Mouse (Mus musculus) MEL (cell line): ENCODE data around the gene Rab30. TPM values are rescaled to one million over a fixed set of nuclear protein-coding genes. Genes with fewer than 3 reads are reported as not detected.
A peak's percentile ranks its signal among the peaks of the same experiment; 100 is the strongest.

Experiments used
- DNase-seq: peaks from one replicate; pipeline ENCODE4 v3.0.0; 2011; ENCODE audit warnings: low read depth, low spot score
- H3K27ac ChIP-seq: 2 replicates; pipeline ENCODE4 v1.5.1; 2012; ENCODE audit warnings: low read depth, mild to moderate bottlenecking, control low read depth, low read length, moderate library complexity; ENCODE audit not compliant: control insufficient read depth
- H3K27me3 ChIP-seq, 2 experiments: fragments of 150-350 bp in 1 of 2; sonication (generic) in 1 of 2; 2 replicates each; pipeline ENCODE4 v1.6.1; 2012; ENCODE audit warnings: low read length in 2 of 2, mild to moderate bottlenecking in 2 of 2, improper control_type of control experiment in 1 of 2, moderate library complexity in 1 of 2; ENCODE audit not compliant: insufficient read depth in 2 of 2, control insufficient read depth in 1 of 2
- H3K36me3 ChIP-seq, 2 experiments: 2 replicates each; pipeline ENCODE4 v1.6.1; 2012 to 2014; ENCODE audit warnings: low read length in 2 of 2, improper control_type of control experiment in 1 of 2, inconsistent platforms in 1 of 2, mild to moderate bottlenecking in 1 of 2; ENCODE audit not compliant: insufficient read depth in 2 of 2, control insufficient read depth in 1 of 2
- H3K4me1 ChIP-seq, 2 experiments: fragments of 150-350 bp in 1 of 2; sonication (generic) in 1 of 2; 2 replicates each; pipeline ENCODE4 v1.6.1; 2012; ENCODE audit warnings: low read length in 2 of 2, improper control_type of control experiment in 1 of 2, mild to moderate bottlenecking in 1 of 2; ENCODE audit not compliant: insufficient read depth in 2 of 2, control insufficient read depth in 1 of 2
- H3K4me3 ChIP-seq, 2 experiments: fragments of 150-350 bp in 1 of 2; sonication (generic) in 1 of 2; 2 replicates each; pipeline ENCODE4 v1.5.1; 2012; ENCODE audit warnings: low read depth in 2 of 2, low read length in 2 of 2, mild to moderate bottlenecking in 2 of 2, moderate library complexity in 2 of 2, control low read depth in 1 of 2, improper control_type of control experiment in 1 of 2; ENCODE audit not compliant: control insufficient read depth in 1 of 2, insufficient read depth in 1 of 2
- H3K79me2 ChIP-seq: 2 replicates; pipeline ENCODE4 v1.6.1; 2012; ENCODE audit warnings: mild to moderate bottlenecking, low read length, moderate library complexity; ENCODE audit not compliant: control insufficient read depth, poor library complexity, insufficient read depth
- H3K9ac ChIP-seq: 2 replicates; pipeline ENCODE4 v1.6.1; 2012; ENCODE audit warnings: low read depth, mild to moderate bottlenecking, control low read depth, low read length, moderate library complexity; ENCODE audit not compliant: control insufficient read depth, poor library complexity, severe bottlenecking
- H3K9me3 ChIP-seq: fragments of 150-350 bp; sonication (generic); replicated peaks from 2 replicates; pipeline ENCODE4 v1.6.1; 2012; ENCODE audit warnings: mild to moderate bottlenecking, low read length, improper control_type of control experiment, moderate library complexity; ENCODE audit not compliant: insufficient read depth
- CTCF ChIP-seq, 3 experiments: IDR thresholded peaks in 2 of 3; conservative IDR thresholded peaks in 1 of 3; 2 replicates each; pipeline ENCODE4 v1.5.1; 2011 to 2012; ENCODE audit warnings: low read length in 3 of 3, low read depth in 2 of 3, mild to moderate bottlenecking in 2 of 3, improper control_type of control experiment in 1 of 3, inconsistent platforms in 1 of 3, mixed read lengths in 1 of 3, moderate library complexity in 1 of 3; ENCODE audit not compliant: control insufficient read depth in 1 of 3, insufficient read depth in 1 of 3, poor library complexity in 1 of 3, severe bottlenecking in 1 of 3
- E2F4 ChIP-seq: IDR thresholded peaks from 2 replicates; pipeline ENCODE4 v1.6.1; 2011; ENCODE audit warnings: low read depth, low read length, improper control_type of control experiment, borderline replicate concordance
- ELF1 ChIP-seq: IDR thresholded peaks from 2 replicates; pipeline ENCODE4 v1.6.1; 2014; ENCODE audit warnings: low read depth, mild to moderate bottlenecking, inconsistent platforms, low read length, improper control_type of control experiment, moderate library complexity
- EP300 ChIP-seq, 2 experiments: IDR thresholded peaks; 2 replicates each; pipeline ENCODE4 v1.6.1; 2011; ENCODE audit warnings: improper control_type of control experiment in 2 of 2, low read length in 2 of 2, low read depth in 1 of 2, mild to moderate bottlenecking in 1 of 2
- GABPA ChIP-seq: IDR thresholded peaks from 2 replicates; pipeline ENCODE4 v1.6.1; 2012; ENCODE audit warnings: low read depth, mild to moderate bottlenecking, inconsistent platforms, low read length, improper control_type of control experiment, moderate library complexity
- GATA1 ChIP-seq: IDR thresholded peaks from 2 replicates; pipeline ENCODE4 v1.6.1; 2011; ENCODE audit warnings: low read depth, low read length, improper control_type of control experiment
- HCFC1 ChIP-seq: IDR thresholded peaks from 2 replicates; pipeline ENCODE4 v1.6.1; 2012; ENCODE audit warnings: low read depth, mild to moderate bottlenecking, inconsistent platforms, low read length, improper control_type of control experiment, moderate library complexity
- KAT2A ChIP-seq: conservative IDR thresholded peaks from 2 replicates; pipeline ENCODE4 v1.6.1; 2012; ENCODE audit warnings: low read depth, low read length, improper control_type of control experiment, inconsistent platforms
- MAFK ChIP-seq: IDR thresholded peaks from 2 replicates; pipeline ENCODE4 v1.6.1; 2011; ENCODE audit warnings: low read depth, mild to moderate bottlenecking, low read length, improper control_type of control experiment, borderline replicate concordance
- MAX ChIP-seq: IDR thresholded peaks from 2 replicates; pipeline ENCODE4 v1.6.1; 2011; ENCODE audit warnings: low read length, improper control_type of control experiment
- MAZ ChIP-seq: IDR thresholded peaks from 2 replicates; pipeline ENCODE4 v1.6.1; 2012; ENCODE audit warnings: low read depth, mild to moderate bottlenecking, inconsistent platforms, low read length, improper control_type of control experiment
- MEF2A ChIP-seq: IDR thresholded peaks from 2 replicates; pipeline ENCODE4 v1.6.1; 2014; ENCODE audit warnings: low read depth, mild to moderate bottlenecking, inconsistent platforms, low read length, improper control_type of control experiment; ENCODE audit not compliant: poor library complexity, insufficient replicate concordance, severe bottlenecking; ENCODE audit errors: extremely low read depth
- MXI1 ChIP-seq: IDR thresholded peaks from 2 replicates; pipeline ENCODE4 v1.6.1; 2011; ENCODE audit warnings: mild to moderate bottlenecking, low read depth, low read length, improper control_type of control experiment
- MYB ChIP-seq: IDR thresholded peaks from 2 replicates; pipeline ENCODE4 v1.6.1; 2011; ENCODE audit warnings: mild to moderate bottlenecking, low read depth, low read length, improper control_type of control experiment
- MYC ChIP-seq: IDR thresholded peaks from 2 replicates; pipeline ENCODE4 v1.6.1; 2011; ENCODE audit warnings: low read depth, mild to moderate bottlenecking, low read length, improper control_type of control experiment, moderate library complexity
- NELFE ChIP-seq: IDR thresholded peaks from 2 replicates; pipeline ENCODE4 v1.6.1; 2011; ENCODE audit warnings: low read depth, low read length, improper control_type of control experiment
- NRF1 ChIP-seq: IDR thresholded peaks from 2 replicates; pipeline ENCODE4 v1.6.1; 2014; ENCODE audit warnings: low read depth, mild to moderate bottlenecking, inconsistent platforms, low read length, improper control_type of control experiment, moderate library complexity; ENCODE audit not compliant: poor library complexity, insufficient read depth, severe bottlenecking
- POLR2A ChIP-seq, 2 experiments: IDR thresholded peaks; 2 replicates each; pipeline ENCODE4 v1.6.1; 2011 to 2012; ENCODE audit warnings: low read length in 2 of 2, mild to moderate bottlenecking in 2 of 2, control low read depth in 1 of 2, improper control_type of control experiment in 1 of 2, low read depth in 1 of 2, moderate library complexity in 1 of 2; ENCODE audit not compliant: control insufficient read depth in 1 of 2, insufficient read depth in 1 of 2, poor library complexity in 1 of 2
- RAD21 ChIP-seq: IDR thresholded peaks from 2 replicates; pipeline ENCODE4 v1.6.1; 2011; ENCODE audit warnings: mild to moderate bottlenecking, low read depth, low read length, improper control_type of control experiment
- SIN3A ChIP-seq: IDR thresholded peaks from 2 replicates; pipeline ENCODE4 v1.6.1; 2012; ENCODE audit warnings: low read length, improper control_type of control experiment, inconsistent platforms
- SMC3 ChIP-seq: IDR thresholded peaks from 2 replicates; pipeline ENCODE4 v1.6.1; 2011; ENCODE audit warnings: low read depth, low read length, improper control_type of control experiment
- TAL1 ChIP-seq: IDR thresholded peaks from 2 replicates; pipeline ENCODE4 v1.6.1; 2012; ENCODE audit warnings: mild to moderate bottlenecking, inconsistent platforms, low read length, moderate library complexity, mixed read lengths
- TBP ChIP-seq: IDR thresholded peaks from 2 replicates; pipeline ENCODE4 v1.8.0; 2011; ENCODE audit warnings: low read depth, low read length, improper control_type of control experiment
- UBTF ChIP-seq: IDR thresholded peaks from 2 replicates; pipeline ENCODE4 v1.6.1; 2012; ENCODE audit warnings: low read depth, mild to moderate bottlenecking, inconsistent platforms, low read length, improper control_type of control experiment, moderate library complexity, borderline replicate concordance; ENCODE audit not compliant: insufficient read depth
- USF1 ChIP-seq: IDR thresholded peaks from 2 replicates; pipeline ENCODE4 v1.6.1; 2014; ENCODE audit warnings: low read depth, mild to moderate bottlenecking, inconsistent platforms, low read length, improper control_type of control experiment, moderate library complexity
- USF2 ChIP-seq, 2 experiments: IDR thresholded peaks; 2 replicates each; pipeline ENCODE4 v1.6.1; 2011 to 2012; ENCODE audit warnings: improper control_type of control experiment in 2 of 2, low read length in 2 of 2, borderline replicate concordance in 1 of 2, inconsistent platforms in 1 of 2, low read depth in 1 of 2, mild to moderate bottlenecking in 1 of 2; ENCODE audit not compliant: insufficient read depth in 1 of 2
- ZC3H11A ChIP-seq: IDR thresholded peaks from 2 replicates; pipeline ENCODE4 v1.6.1; 2012; ENCODE audit warnings: low read depth, mild to moderate bottlenecking, inconsistent platforms, low read length, improper control_type of control experiment
- ZKSCAN1 ChIP-seq: IDR thresholded peaks from 2 replicates; pipeline ENCODE4 v1.6.1; 2012; ENCODE audit warnings: low read depth, mild to moderate bottlenecking, inconsistent platforms, low read length, improper control_type of control experiment, moderate library complexity
- ZMIZ1 ChIP-seq: IDR thresholded peaks from 2 replicates; pipeline ENCODE4 v1.6.1; 2012; ENCODE audit warnings: low read depth, mild to moderate bottlenecking, inconsistent platforms, low read length, improper control_type of control experiment, moderate library complexity
- polyA plus RNA-seq, 2 experiments: library from polyadenylated mRNA; stranded (reverse) in 1 of 2; unstranded in 1 of 2; fragments of >175 nt in 1 of 2; fragments of >200 nt in 1 of 2; gene quantifications; 2 replicates each; pipeline versions ENCODE4 v1.2.1 to v1.2.4; 2012; ENCODE audit warnings: low replicate concordance in 2 of 2, low read depth in 1 of 2; ENCODE audit not compliant: insufficient read length in 2 of 2, insufficient read depth in 1 of 2, missing spikeins in 1 of 2
- total RNA-seq: library from RNA; depleted of rRNA; stranded (reverse); fragments of 300-350 nt; gene quantifications from 2 replicates; pipeline ENCODE4 v1.2.3, GENCODE M21; 2012

The Rab30 gene
- total and polyA plus RNA-seq, 3 experiments, result 1.3 TPM; not detected in 1

- Histone ChIP-seq H3K4me3 (no peak overlapping the region), H3K27ac (no peak overlapping the region), H3K36me3 (peaks cover 10 to 14% of the 10 kb centered on the region in 2 experiments), H3K4me1 (peaks cover 0 to 6% of the 10 kb centered on the region in 2 experiments; a peak in 2 of 4 replicates), H3K79me2 (peaks cover 2% of the 10 kb centered on the region; the same call in 1 of the 2 replicates), H3K9me3 (no peaks in the 10 kb centered on the region), H3K9ac (no peak overlapping the region), H3K27me3 (no peaks in the 10 kb centered on the region)
- TF ChIP-seq ZC3H11A (no peak), NELFE (no peak), RAD21 (no peak), EP300 (IDR thresholded peaks at IDR 0.05; ENCODE audit: low read depth in 1 of 2, low read length in 2 of 2) (no peak), TAL1 (no peak), MYB (no peak), MAX (no peak), ZMIZ1 (no peak), NRF1 (no peak), MEF2A (no peak), TBP (no peak), CTCF (IDR thresholded peaks at IDR 0.05 in 2 of 3, conservative IDR thresholded peaks at IDR 0.05 in 1 of 3; ENCODE audit: control insufficient read depth in 1 of 3, insufficient read depth in 1 of 3, low read depth in 2 of 3, low read length in 3 of 3, poor library complexity in 1 of 3, severe bottlenecking in 1 of 3) (no peak), ZKSCAN1 (no peak)
- DNase-seq, result no peak
Observed at GRCm38 (mm10) chr7:92890618-92891230, 149.3 kb downstream of the Rab30 start.

GRCm38 (mm10) chr7:92893478-92893877 is 152.1 kb downstream of the Rab30 start:
- no peak overlapping the region for H3K4me3 ChIP-seq
- H3K9me3 ChIP-seq, result no peaks in the 10 kb centered on the region
- H3K9ac ChIP-seq, result no peak overlapping the region
- peak; percentile 54 for DNase-seq
- peaks cover 2 to 15% of the 10 kb centered on the region in 2 experiments; a peak in 3 of 4 replicates for H3K36me3 ChIP-seq
- no peaks in the 10 kb centered on the region for H3K27me3 ChIP-seq
- no peak overlapping the region for H3K27ac ChIP-seq
- H3K4me1 ChIP-seq, result no peaks in the 10 kb centered on the region
- H3K79me2 ChIP-seq, result peaks cover 1% of the 10 kb centered on the region; the same call in 1 of the 2 replicates
- TF ChIP-seq HCFC1 (no peak), ZMIZ1 (no peak), MAFK (no peak), MEF2A (no peak), NRF1 (no peak), UBTF (no peak), USF2 (IDR thresholded peaks at IDR 0.05; ENCODE audit: borderline replicate concordance in 1 of 2, insufficient read depth in 1 of 2, low read depth in 1 of 2, low read length in 2 of 2) (no peak), MAX (no peak), USF1 (no peak), GATA1 (no peak), GABPA (no peak), POLR2A (IDR thresholded peaks at IDR 0.05; ENCODE audit: control insufficient read depth in 1 of 2, insufficient read depth in 1 of 2, low read depth in 1 of 2, low read length in 2 of 2, poor library complexity in 1 of 2) (no peak), SIN3A (peak; percentile 31; the same call in 1 of the 2 replicates), TBP (no peak), MAZ (no peak), KAT2A (no peak), MYB (no peak), CTCF (IDR thresholded peaks at IDR 0.05 in 2 of 3, conservative IDR thresholded peaks at IDR 0.05 in 1 of 3; ENCODE audit: control insufficient read depth in 1 of 3, insufficient read depth in 1 of 3, low read depth in 2 of 3, low read length in 3 of 3, poor library complexity in 1 of 3, severe bottlenecking in 1 of 3) (peak; percentile 37 to 72 (median 47)), MYC (peak; percentile 44; the same call in 1 of the 2 replicates), MXI1 (no peak), E2F4 (no peak), ZKSCAN1 (no peak), SMC3 (peak; percentile 69), TAL1 (no peak), ELF1 (no peak)
